Mouse (Mus musculus) neural tube, embryonic 14.5 days (tissue): ENCODE data around the gene Mroh9. TPM values are rescaled to one million over a fixed set of nuclear protein-coding genes. Genes with fewer than 3 reads are reported as not detected.

Experiments
- ATAC-seq: fragments of 200-750 bp; cut with Nextera tagmentation; 2 replicates; pipeline ENCODE4 v1.8.0; 2017; ENCODE audit warnings: low read depth, mild to moderate bottlenecking, moderate TSS enrichment, moderate library complexity
- H3K27ac ChIP-seq: fragments of 300-500 bp; sonication (generic); 2 replicates; pipeline ENCODE4 v1.5.1; 2014; ENCODE audit warnings: low read depth, mild to moderate bottlenecking, control low read depth, low read length, moderate library complexity, mixed read lengths
- H3K27me3 ChIP-seq: fragments of 300-500 bp; sonication (generic); 2 replicates; pipeline ENCODE4 v1.6.1; 2014; ENCODE audit warnings: low read length; ENCODE audit not compliant: control insufficient read depth, insufficient read depth
- H3K36me3 ChIP-seq: fragments of 300-500 bp; sonication (generic); 2 replicates; pipeline ENCODE4 v1.6.1; 2014; ENCODE audit warnings: low read length, mixed read lengths; ENCODE audit not compliant: control insufficient read depth, insufficient read depth
- H3K4me1 ChIP-seq: fragments of 300-500 bp; sonication (generic); 2 replicates; pipeline ENCODE4 v1.6.1; 2014; ENCODE audit warnings: low read length; ENCODE audit not compliant: control insufficient read depth, insufficient read depth
- H3K4me2 ChIP-seq: fragments of 300-500 bp; sonication (generic); 2 replicates; pipeline ENCODE4 v1.6.1; 2014; ENCODE audit warnings: mild to moderate bottlenecking, low read depth, low read length, control low read depth
- H3K4me3 ChIP-seq: fragments of 300-500 bp; sonication (generic); 2 replicates; pipeline ENCODE4 v1.5.1; 2014; ENCODE audit warnings: low read depth, low read length, control low read depth, mixed read lengths
- H3K9ac ChIP-seq: fragments of 300-500 bp; sonication (generic); replicated peaks from 2 replicates; pipeline ENCODE4 v1.6.1; 2014; ENCODE audit warnings: low read depth, mild to moderate bottlenecking, control low read depth, low read length, mixed read lengths
- H3K9me3 ChIP-seq: fragments of 300-500 bp; sonication (generic); 2 replicates; pipeline ENCODE4 v1.6.1; 2016; ENCODE audit warnings: low read length; ENCODE audit not compliant: control insufficient read depth
- WGBS: fragments of 180-500 bp; shearing (Covaris S2); extraction: QIAGEN DNeasy Blood & Tissue Kit; methylation state at CpG from one replicate; pipeline ENCODE4 v1.1.7; 2014; 5-methylcytosine and 5-hydroxymethylcytosine counted together
- polyA plus RNA-seq: library from polyadenylated mRNA; unstranded; fragments of >200 nt; fragmentation: Nextera tagmentation; extraction: Ambion mirVana; gene quantifications from 2 replicates; pipeline ENCODE4 v1.2.1, GENCODE M21; 2014

The Mroh9 gene
- polyA plus RNA-seq, 1 experiment from 2014 or later, result not detected

GRCm38 (mm10) chr1:163091438-163092155 lies 6.1 kb upstream of the Mroh9 start:
- no peak; the same call in 1 of the 2 replicates for ATAC-seq
- WGBS, result 63% methylated on average over 10 of the region's 10 CpGs
- H3K4me3 ChIP-seq, result no peak overlapping the region

GRCm38 (mm10) chr1:163070502-163070901 lies 15.0 kb downstream of the Mroh9 start:
- Histone ChIP-seq H3K4me3 (no peak overlapping the region), H3K27me3 (no peaks in the 10 kb centered on the region), H3K36me3 (no peaks in the 10 kb centered on the region), H3K27ac (no peak overlapping the region), H3K9ac (no peak overlapping the region), H3K9me3 (no peaks in the 10 kb centered on the region), H3K4me2 (no peak overlapping the region), H3K4me1 (no peaks in the 10 kb centered on the region)
- ATAC-seq, result peak; percentile 86; the same call in 1 of the 2 replicates
- 7% methylated on average over 1 of the region's 1 CpGs for WGBS

More at GRCm38 (mm10) chr1:163091438-163092155, 6.1 kb upstream of the Mroh9 start:
- Histone ChIP-seq H3K9ac (no peak overlapping the region), H3K36me3 (no peaks in the 10 kb centered on the region), H3K4me1 (no peaks in the 10 kb centered on the region), H3K27ac (no peak overlapping the region), H3K9me3 (no peaks in the 10 kb centered on the region), H3K4me2 (no peak overlapping the region), H3K27me3 (no peaks in the 10 kb centered on the region)

- Histone ChIP-seq H3K9ac (no peak overlapping the region), H3K4me2 (no peak overlapping the region), H3K4me1 (no peaks in the 10 kb centered on the region), H3K9me3 (no peaks in the 10 kb centered on the region), H3K27me3 (no peaks in the 10 kb centered on the region), H3K36me3 (no peaks in the 10 kb centered on the region), H3K27ac (no peak overlapping the region), H3K4me3 (no peak overlapping the region)
- WGBS, result 75% methylated on average over 3 of the region's 3 CpGs
- no peak for ATAC-seq
Observed at GRCm38 (mm10) chr1:163060381-163060780, 25.1 kb downstream of the Mroh9 start.

DNA sequence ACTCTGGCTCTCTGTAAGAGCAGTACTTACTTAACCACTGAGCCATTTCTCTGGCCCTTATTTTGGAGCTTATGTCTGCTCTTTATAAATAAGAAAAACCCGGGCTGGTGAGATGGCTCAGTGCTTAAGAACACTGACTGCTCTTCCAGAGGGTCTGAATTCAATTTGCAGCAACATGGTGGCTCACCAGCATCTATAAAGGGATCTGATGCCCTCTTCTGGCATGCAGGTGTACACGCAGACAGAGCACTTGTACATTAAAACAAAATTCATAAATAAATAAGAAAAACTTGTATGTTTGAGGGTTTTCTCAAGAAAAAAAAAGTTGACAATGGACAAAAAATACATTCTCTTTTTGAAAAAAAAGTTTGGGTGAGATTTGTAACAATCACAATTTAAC lies 28.1 kb downstream of the Mroh9 start:
- Histone ChIP-seq H3K4me3 (no peak overlapping the region), H3K36me3 (no peaks in the 10 kb centered on the region), H3K4me1 (no peaks in the 10 kb centered on the region), H3K27ac (no peak overlapping the region), H3K9me3 (no peaks in the 10 kb centered on the region), H3K9ac (no peak overlapping the region), H3K27me3 (no peaks in the 10 kb centered on the region), H3K4me2 (no peak overlapping the region)
- ATAC-seq, result no peak
- 37% methylated on average over 2 of the region's 2 CpGs for WGBS

DNA sequence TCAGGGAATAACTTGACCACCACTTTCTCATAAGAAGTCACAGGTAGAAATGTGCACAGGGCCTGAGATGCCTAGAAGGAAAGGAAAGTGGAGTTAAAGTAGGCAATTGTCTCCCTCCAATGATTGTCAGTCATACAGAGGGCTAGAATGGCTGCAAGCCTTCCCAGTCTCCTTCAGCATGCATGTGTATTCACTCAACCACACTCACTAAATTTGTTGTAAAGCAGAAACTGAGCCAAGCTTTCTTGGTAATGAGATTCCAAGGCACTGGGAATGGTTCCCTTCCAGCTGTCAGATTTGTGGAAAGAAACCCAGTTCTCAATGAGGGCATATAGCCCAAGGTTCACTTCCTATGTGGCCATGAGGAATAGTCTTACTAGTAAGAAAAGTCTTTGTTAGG lies 29.8 kb downstream of the Mroh9 start:
- H3K36me3 ChIP-seq, result no peaks in the 10 kb centered on the region
- H3K9me3 ChIP-seq, result no peaks in the 10 kb centered on the region
- H3K4me1 ChIP-seq, result no peaks in the 10 kb centered on the region
- H3K27me3 ChIP-seq, result no peaks in the 10 kb centered on the region
- no peak overlapping the region for H3K9ac ChIP-seq
- no peak for ATAC-seq
- H3K4me3 ChIP-seq, result no peak overlapping the region
- no peak overlapping the region for H3K27ac ChIP-seq
- no peak overlapping the region for H3K4me2 ChIP-seq

DNA sequence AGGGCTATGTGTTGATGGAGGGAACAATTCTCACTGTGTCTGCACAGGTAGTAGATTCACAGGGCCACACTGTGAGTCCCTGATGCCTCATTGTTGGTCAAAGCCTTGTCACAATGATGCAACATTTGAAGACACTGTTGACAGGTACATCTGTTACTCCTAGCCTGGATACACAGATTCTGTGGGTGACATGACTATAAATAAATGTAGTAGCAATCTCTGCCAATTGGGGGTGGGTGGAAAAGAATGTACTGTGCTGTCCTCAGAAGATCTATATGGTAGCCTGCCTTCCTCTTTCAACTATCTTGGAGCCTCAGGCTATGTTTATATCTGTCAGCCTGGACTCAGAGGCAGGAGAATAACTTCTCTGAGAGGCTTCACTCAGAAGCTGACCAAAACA lies 62.4 kb downstream of the Mroh9 start:
- no peaks in the 10 kb centered on the region for H3K4me1 ChIP-seq
- H3K27ac ChIP-seq, result no peak overlapping the region
- no peak overlapping the region for H3K4me3 ChIP-seq
- ATAC-seq, result no peak
- H3K9me3 ChIP-seq, result no peaks in the 10 kb centered on the region
- no peak overlapping the region for H3K4me2 ChIP-seq
- no peaks in the 10 kb centered on the region for H3K36me3 ChIP-seq
- no peaks in the 10 kb centered on the region for H3K27me3 ChIP-seq
- no peak overlapping the region for H3K9ac ChIP-seq

GRCm38 (mm10) chr1:163009220-163009619 lies 76.2 kb downstream of the Mroh9 start:
- no peaks in the 10 kb centered on the region for H3K36me3 ChIP-seq
- H3K27ac ChIP-seq, result no peak overlapping the region
- no peak overlapping the region for H3K4me3 ChIP-seq
- 81% methylated on average over 3 of the region's 3 CpGs for WGBS
- H3K9ac ChIP-seq, result no peak overlapping the region
- H3K9me3 ChIP-seq, result no peaks in the 10 kb centered on the region
- no peaks in the 10 kb centered on the region for H3K4me1 ChIP-seq
- no peak overlapping the region for H3K4me2 ChIP-seq
- H3K27me3 ChIP-seq, result no peaks in the 10 kb centered on the region
- no peak for ATAC-seq

- WGBS, result 97% methylated on average over 2 of the region's 2 CpGs
- Histone ChIP-seq H3K27ac (no peak overlapping the region), H3K9me3 (no peaks in the 10 kb centered on the region), H3K4me2 (no peak overlapping the region), H3K4me1 (no peaks in the 10 kb centered on the region), H3K9ac (no peak overlapping the region), H3K4me3 (no peak overlapping the region), H3K36me3 (no peaks in the 10 kb centered on the region), H3K27me3 (no peaks in the 10 kb centered on the region)
- ATAC-seq, result no peak
Observed at GRCm38 (mm10) chr1:163003496-163003895, 82.0 kb downstream of the Mroh9 start.

DNA sequence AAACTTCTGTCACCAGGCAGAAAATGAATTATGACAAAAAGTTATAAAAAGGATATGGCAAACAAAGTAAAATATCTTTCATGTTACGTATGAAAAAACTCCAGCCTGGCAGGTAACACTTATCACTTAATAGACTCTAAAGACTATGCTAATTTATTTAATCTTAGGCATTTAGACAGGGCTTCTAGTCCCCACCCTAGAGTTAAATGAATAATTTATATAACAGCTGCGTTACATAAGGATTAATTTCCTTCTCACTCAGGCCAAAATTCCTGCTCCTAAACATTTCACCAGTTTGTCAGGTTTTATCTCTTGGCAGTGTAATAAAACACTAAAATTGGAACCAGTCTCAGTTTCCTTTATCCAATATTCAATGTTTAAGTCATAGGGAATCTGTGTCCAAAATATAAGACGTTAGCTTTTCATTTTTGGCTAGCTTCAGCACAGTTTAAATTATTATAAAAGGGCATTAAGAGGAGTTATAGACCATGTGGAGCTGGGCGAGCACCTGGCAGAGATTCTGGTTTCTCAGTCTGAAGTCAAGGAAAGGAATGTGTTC lies 84.1 kb downstream of the Mroh9 start:
- Histone ChIP-seq H3K27me3 (no peaks in the 10 kb centered on the region), H3K9ac (no peak overlapping the region), H3K4me3 (no peak overlapping the region), H3K4me2 (no peak overlapping the region), H3K36me3 (no peaks in the 10 kb centered on the region), H3K9me3 (no peaks in the 10 kb centered on the region), H3K27ac (no peak overlapping the region), H3K4me1 (no peaks in the 10 kb centered on the region)
- 80% methylated on average over 4 of the region's 4 CpGs for whole genome bisulfite sequencing
- ATAC-seq, result no peak
